Mouse (Mus musculus) cerebellum, postnatal 36 days (tissue): ENCODE results near the gene Cox6a1.
"Not testable (repeated sequence)": the region's sequence is repeated elsewhere in the genome, so short reads cannot be mapped to it uniquely, and the experiment has no call there.

Experiments
- DNase-seq, 2 experiments: peaks; one replicate each; pipeline ENCODE4 v3.0.0; 2021 to 2022; ENCODE audit warnings: mixed read lengths in 2 of 2

The Cox6a1 gene

GRCm38 (mm10) chr5:115348546-115349224 is at the start of gene Cox6a1:
Gene Cox6a1 (minus strand): TSS chr5:115348981.
- peak; percentile 99 for DNase-seq

- peak; percentile 30 to 31 for DNase-seq
Observed at GRCm38 (mm10) chr5:115397839-115398780, 49.3 kb upstream of the Cox6a1 start.

GRCm38 (mm10) chr5:115396654-115397053 is 47.9 kb upstream of the Cox6a1 start:
- no peak for DNase-seq

GRCm38 (mm10) chr5:115394836-115395235 is 46.1 kb upstream of the Cox6a1 start:
- no peak for DNase-seq

GRCm38 (mm10) chr5:115394223-115394622 is 45.4 kb upstream of the Cox6a1 start:
- no peak for DNase-seq

- no peak for DNase-seq
Observed at GRCm38 (mm10) chr5:115392969-115393368, 44.2 kb upstream of the Cox6a1 start.

GRCm38 (mm10) chr5:115391935-115392334 is 43.2 kb upstream of the Cox6a1 start:
- no peak for DNase-seq

GRCm38 (mm10) chr5:115378882-115379281 is 30.1 kb upstream of the Cox6a1 start:
- DNase-seq: not testable (repeated sequence)

- no peak for DNase-seq
Observed at GRCm38 (mm10) chr5:115375436-115375835, 26.7 kb upstream of the Cox6a1 start.

- DNase-seq: no peak
Observed at GRCm38 (mm10) chr5:115374204-115374820, 25.5 kb upstream of the Cox6a1 start.

- DNase-seq: no peak
Observed at GRCm38 (mm10) chr5:115373441-115374203, 24.8 kb upstream of the Cox6a1 start.

- no peak for DNase-seq
Observed at GRCm38 (mm10) chr5:115371736-115372135, 23.0 kb upstream of the Cox6a1 start.

GRCm38 (mm10) chr5:115364782-115365181 is 16.0 kb upstream of the Cox6a1 start:
- DNase-seq: no peak

- DNase-seq: no peak
Observed at GRCm38 (mm10) chr5:115362819-115363714, 14.3 kb upstream of the Cox6a1 start.

- no peak for DNase-seq
Observed at GRCm38 (mm10) chr5:115362216-115362615, 13.4 kb upstream of the Cox6a1 start.

- DNase-seq: no peak
Observed at GRCm38 (mm10) chr5:115359851-115360372, 11.1 kb upstream of the Cox6a1 start.

- no peak for DNase-seq
Observed at GRCm38 (mm10) chr5:115359438-115359837, 10.7 kb upstream of the Cox6a1 start.

- peak; percentile 85 to 88 for DNase-seq
Observed at GRCm38 (mm10) chr5:115358872-115359271, 10.1 kb upstream of the Cox6a1 start.

- no peak for DNase-seq
Observed at GRCm38 (mm10) chr5:115355070-115355469, 6.3 kb upstream of the Cox6a1 start.

GRCm38 (mm10) chr5:115351348-115351747 is 2.6 kb upstream of the Cox6a1 start:
- no peak for DNase-seq

- DNase-seq: no peak
Observed at GRCm38 (mm10) chr5:115349225-115349555, 409 bp upstream of the Cox6a1 start.
